Mouse (Mus musculus): ENCODE results near the gene Lcorl. TPM values are rescaled to one million over a fixed set of nuclear protein-coding genes. Genes with fewer than 3 reads are reported as not detected.

Lcorl gene
- total RNA-seq (2021), result 1 to 10 TPM; 5.3 to 6.1 TPM
- long read RNA-seq, experiment 1, full-length matches to known transcripts, result 5 of 7 reads
- long read RNA-seq, experiment 1, partial matches to known transcripts, result 0 of 7 reads
- long read RNA-seq, experiment 1, other reads (novel, unspliced or antisense), result 2 of 7 reads
- long read RNA-seq, experiment 2, full-length matches to known transcripts, result 2 of 3 reads
- long read RNA-seq, experiment 2, partial matches to known transcripts, result 0 of 3 reads
- long read RNA-seq, experiment 2, other reads (novel, unspliced or antisense), result 1 of 3 reads

- DNase-seq (ENCODE audit: low spot score), result peak; percentile 93
Observed at GRCm38 (mm10) chr5:45857254-45858011, at the start of gene Lcorl. Gene Lcorl, minus strand, starts transcription at chr5:45857615.

GRCm38 (mm10) chr5:45904683-45905082, 47.3 kb upstream of the Lcorl start:
- DNase-seq (ENCODE audit: low spot score), result no peak

GRCm38 (mm10) chr5:45903246-45903645, 45.8 kb upstream of the Lcorl start:
- no peak for DNase-seq (ENCODE audit: low spot score)

- DNase-seq (ENCODE audit: low spot score), result no peak
Observed at GRCm38 (mm10) chr5:45895362-45895761, 37.9 kb upstream of the Lcorl start.

- no peak for DNase-seq (ENCODE audit: low spot score)
Observed at GRCm38 (mm10) chr5:45893696-45894095, 36.3 kb upstream of the Lcorl start.

- DNase-seq (ENCODE audit: low spot score), result no peak
Observed at GRCm38 (mm10) chr5:45876328-45876727, 18.9 kb upstream of the Lcorl start.

- DNase-seq (ENCODE audit: low spot score), result no peak
Observed at GRCm38 (mm10) chr5:45875472-45875871, 18.1 kb upstream of the Lcorl start.

- DNase-seq (ENCODE audit: low spot score), result no peak
Observed at GRCm38 (mm10) chr5:45874284-45875030, 17.0 kb upstream of the Lcorl start.

GRCm38 (mm10) chr5:45858368-45858767, 953 bp upstream of the Lcorl start:
- no peak for DNase-seq (ENCODE audit: low spot score)

- DNase-seq (ENCODE audit: low spot score), result no peak
Observed at GRCm38 (mm10) chr5:45856876-45857253, 550 bp downstream of the Lcorl start.

GRCm38 (mm10) chr5:45856303-45856821, 1.1 kb downstream of the Lcorl start:
- peak; percentile 23 for DNase-seq (ENCODE audit: low spot score)

- DNase-seq (ENCODE audit: low spot score), result peak; percentile 17
Observed at GRCm38 (mm10) chr5:45855526-45856302, 1.7 kb downstream of the Lcorl start.

- no peak for DNase-seq (ENCODE audit: low spot score)
Observed at GRCm38 (mm10) chr5:45844723-45845122, 12.7 kb downstream of the Lcorl start.

GRCm38 (mm10) chr5:45835131-45835530, 22.3 kb downstream of the Lcorl start:
- no peak for DNase-seq (ENCODE audit: low spot score)

- DNase-seq (ENCODE audit: low spot score), result no peak
Observed at GRCm38 (mm10) chr5:45811527-45811926, 45.9 kb downstream of the Lcorl start.

- no peak for DNase-seq (ENCODE audit: low spot score)
Observed at GRCm38 (mm10) chr5:45791864-45792263, 65.6 kb downstream of the Lcorl start.

- DNase-seq (ENCODE audit: low spot score), result no peak
Observed at GRCm38 (mm10) chr5:45790221-45790620, 67.2 kb downstream of the Lcorl start.

GRCm38 (mm10) chr5:45757502-45758121, 99.8 kb downstream of the Lcorl start:
- no peak for DNase-seq (ENCODE audit: low spot score)

- DNase-seq (ENCODE audit: low spot score), result no peak
Observed at GRCm38 (mm10) chr5:45737911-45738310, 119.5 kb downstream of the Lcorl start.

GRCm38 (mm10) chr5:45733751-45734150, 123.7 kb downstream of the Lcorl start:
- no peak for DNase-seq (ENCODE audit: low spot score)

Measured in gastrocnemius, adult 18-20 months (tissue).